Mouse (Mus musculus) lung, embryonic 15.5 days (tissue): ENCODE measurements around the gene Usp35. TPM values are rescaled to one million over a fixed set of nuclear protein-coding genes. Genes with fewer than 3 reads are reported as not detected.

ENCODE experiments used
- ATAC-seq: fragments of 200-750 bp; cut with Nextera tagmentation; 2 replicates; pipeline ENCODE4 v1.8.0; 2017; ENCODE audit warnings: moderate number of reproducible peaks, borderline replicate concordance; ENCODE audit not compliant: low FRiP score, low TSS enrichment; ENCODE audit errors: extremely low read depth
- H3K27ac ChIP-seq: fragments of 300-500 bp; sonication (generic); 2 replicates; pipeline ENCODE4 v1.5.1; 2015; ENCODE audit warnings: moderate library complexity, mild to moderate bottlenecking, inconsistent platforms
- H3K27me3 ChIP-seq: fragments of 300-500 bp; sonication (generic); 2 replicates; pipeline ENCODE4 v1.6.1; 2015; ENCODE audit warnings: inconsistent platforms
- H3K36me3 ChIP-seq: fragments of 300-500 bp; sonication (generic); 2 replicates; pipeline ENCODE4 v1.6.1; 2015; ENCODE audit warnings: inconsistent platforms
- H3K4me1 ChIP-seq: fragments of 300-500 bp; sonication (generic); 2 replicates; pipeline ENCODE4 v1.6.1; 2015; ENCODE audit warnings: inconsistent platforms
- H3K4me2 ChIP-seq: fragments of 300-500 bp; sonication (generic); 2 replicates; pipeline ENCODE4 v1.6.1; 2015; ENCODE audit warnings: inconsistent platforms, mild to moderate bottlenecking, moderate library complexity
- H3K4me3 ChIP-seq: fragments of 300-500 bp; sonication (generic); 2 replicates; pipeline ENCODE4 v1.5.1; 2015; ENCODE audit warnings: mild to moderate bottlenecking, inconsistent platforms
- H3K9ac ChIP-seq: fragments of 300-500 bp; sonication (generic); 2 replicates; pipeline ENCODE4 v1.6.1; 2015; ENCODE audit warnings: inconsistent platforms
- H3K9me3 ChIP-seq: fragments of 300-500 bp; sonication (generic); 2 replicates; pipeline ENCODE4 v1.6.1; 2016; ENCODE audit warnings: inconsistent platforms
- WGBS: fragments of 180-500 bp; shearing (Covaris S2); methylation state at CpG from one replicate; pipeline ENCODE4 v1.1.7; 2015; 5-methylcytosine and 5-hydroxymethylcytosine counted together
- polyA plus RNA-seq: library from polyadenylated mRNA; unstranded; fragments of >200 nt; fragmentation: Nextera tagmentation; extraction: Ambion mirVana; gene quantifications from 2 replicates; pipeline ENCODE4 v1.2.1, GENCODE M21; 2015

Gene Usp35
- polyA plus RNA-seq, 1 experiment from 2014 or later = 1.7 TPM

DNA sequence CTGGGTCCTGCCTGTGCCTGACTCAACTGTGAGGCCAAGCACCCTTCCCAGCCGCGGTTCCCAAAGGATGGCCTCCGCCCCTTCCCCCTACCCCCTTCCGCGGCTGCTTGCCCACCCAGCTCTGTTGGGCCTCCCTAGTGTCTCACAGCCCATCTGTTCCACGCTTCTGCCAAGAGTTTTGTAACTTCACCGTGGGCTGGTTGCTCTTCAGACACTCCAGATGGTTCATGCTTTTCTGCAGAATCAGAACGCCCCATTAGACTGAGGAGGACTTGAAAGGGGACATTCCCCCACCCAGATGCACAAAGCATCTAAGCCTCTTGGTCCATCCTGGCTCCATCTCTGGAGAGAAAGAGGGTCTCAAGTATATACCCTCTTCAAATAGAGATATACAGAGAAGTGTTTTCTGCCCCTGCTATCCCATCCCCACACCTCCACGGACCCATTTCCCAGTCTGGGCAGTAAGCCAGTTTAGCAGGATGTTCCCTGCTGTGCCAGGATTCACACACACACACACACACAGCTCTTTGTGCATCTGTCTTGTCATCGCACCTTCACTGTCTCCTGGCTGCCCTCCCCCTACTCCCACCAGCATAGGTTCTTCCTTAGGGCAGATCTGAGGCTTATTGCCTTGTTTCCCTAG, 13.5 kb upstream of the Usp35 start:
- peaks cover 23% of the 10 kb centered on the region for H3K4me1 ChIP-seq
- peak; percentile 53; the same call in 1 of the 2 replicates for ATAC-seq
- H3K9me3 ChIP-seq = no peaks in the 10 kb centered on the region

DNA sequence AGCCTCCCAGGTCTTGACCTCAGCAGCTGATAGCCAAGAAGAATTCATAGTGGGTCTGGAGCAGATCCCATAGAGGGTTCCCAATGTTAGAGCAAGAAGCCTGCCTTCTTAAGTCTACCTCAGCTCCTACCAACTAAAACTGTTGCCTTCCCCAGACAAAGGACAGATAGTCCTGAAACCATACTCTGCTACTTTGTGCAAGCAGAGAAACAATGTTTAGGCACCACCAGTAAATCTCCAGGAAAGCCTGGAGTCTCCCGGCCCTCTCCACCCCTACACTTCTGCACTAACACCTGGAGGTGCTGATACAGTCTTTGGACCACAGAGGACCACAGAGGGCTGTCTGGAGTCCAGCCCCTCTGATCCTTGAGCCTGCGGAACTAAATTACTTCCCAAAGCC, 12.8 kb upstream of the Usp35 start:
- Histone ChIP-seq H3K36me3 (no peaks in the 10 kb centered on the region; the same call in 1 of the 2 replicates), H3K27me3 (no peaks in the 10 kb centered on the region), H3K4me2 (no peak overlapping the region), H3K4me1 (peaks cover 23% of the 10 kb centered on the region), H3K4me3 (no peak overlapping the region), H3K9ac (no peak overlapping the region), H3K27ac (no peak overlapping the region), H3K9me3 (no peaks in the 10 kb centered on the region)
- ATAC-seq = no peak
- WGBS = 73% methylated on average over 2 of the region's 2 CpGs

More for the DNA sequence above, 13.5 kb upstream of the Usp35 start:
- H3K36me3 ChIP-seq = no peaks in the 10 kb centered on the region; the same call in 1 of the 2 replicates
- no peaks in the 10 kb centered on the region for H3K27me3 ChIP-seq
- no peak overlapping the region for H3K9ac ChIP-seq
- H3K27ac ChIP-seq = no peak overlapping the region
- no peak overlapping the region for H3K4me3 ChIP-seq
- 44% methylated on average over 10 of the region's 10 CpGs for WGBS
- no peak overlapping the region for H3K4me2 ChIP-seq

DNA sequence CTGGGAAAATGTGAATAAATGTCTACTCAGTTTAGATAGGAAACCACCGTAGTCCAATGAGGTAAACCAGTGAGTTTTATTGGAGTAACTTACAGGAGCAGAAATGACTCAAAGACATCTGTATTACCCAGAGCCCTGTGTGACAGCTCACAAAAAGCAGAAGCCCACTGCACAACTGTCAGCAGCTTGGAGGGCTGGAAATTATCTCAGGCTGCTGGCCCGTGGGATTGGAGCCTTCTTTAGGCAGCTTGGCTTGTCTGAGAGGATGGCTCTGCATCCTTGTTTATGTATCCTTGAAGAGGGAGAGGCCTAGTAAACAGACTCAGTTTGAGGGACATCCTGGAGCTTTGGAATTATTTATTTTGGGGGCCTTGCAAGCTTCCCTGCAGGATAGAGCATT, 11.1 kb upstream of the Usp35 start:
- ATAC-seq = no peak
- no peak overlapping the region for H3K4me3 ChIP-seq

DNA sequence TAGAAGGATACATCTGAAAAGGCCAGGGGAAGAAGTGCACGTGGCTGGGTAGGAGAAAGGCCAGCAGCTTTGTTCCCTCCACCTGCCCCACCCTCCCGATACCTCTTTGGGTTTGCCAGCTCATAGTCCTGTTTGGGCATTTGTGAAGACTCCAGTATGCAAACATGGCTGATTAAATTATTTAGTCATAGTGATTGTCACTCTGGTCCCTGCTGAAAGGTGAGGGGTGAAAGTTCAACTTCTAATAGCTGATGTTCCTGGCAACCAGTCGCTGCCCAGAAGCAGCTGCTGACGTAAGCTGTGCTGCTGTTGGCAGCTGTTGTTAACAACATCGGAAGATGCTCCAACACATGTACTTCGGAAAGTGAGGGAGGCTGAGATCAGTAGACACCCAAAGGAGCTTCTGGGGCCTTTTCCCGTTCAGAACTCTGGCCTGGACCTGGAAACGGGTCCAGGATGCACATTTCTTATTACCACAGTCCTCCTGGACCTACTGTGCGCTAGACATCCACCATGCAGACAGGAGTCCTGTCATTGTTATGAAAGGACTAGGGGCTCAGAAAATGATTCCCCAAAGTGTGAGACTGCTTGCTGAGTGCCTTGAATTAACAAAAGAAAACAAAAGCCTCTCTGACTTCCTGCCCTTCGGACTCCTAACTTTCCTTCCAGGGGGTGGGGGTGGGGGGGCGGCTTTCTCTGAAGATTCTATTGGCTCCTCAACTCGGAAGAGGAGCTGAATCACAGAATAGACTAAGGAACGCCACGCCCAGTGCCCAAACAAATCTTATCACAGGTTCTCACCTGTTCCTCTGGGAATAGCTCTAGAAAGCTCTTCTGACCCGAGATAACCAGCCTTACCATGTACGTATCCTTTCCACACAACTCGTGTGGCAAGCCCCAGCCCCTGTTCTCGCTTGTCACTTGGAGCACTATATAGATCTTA, 9.4 kb upstream of the Usp35 start:
- peaks cover 20% of the 10 kb centered on the region for H3K4me1 ChIP-seq
- WGBS = 48% methylated on average over 18 of the region's 18 CpGs
- no peak overlapping the region for H3K4me2 ChIP-seq
- H3K9ac ChIP-seq = no peak overlapping the region
- no peaks in the 10 kb centered on the region for H3K27me3 ChIP-seq
- no peak for ATAC-seq
- H3K27ac ChIP-seq = no peak overlapping the region
- no peaks in the 10 kb centered on the region for H3K36me3 ChIP-seq
- no peak overlapping the region for H3K4me3 ChIP-seq
- no peaks in the 10 kb centered on the region for H3K9me3 ChIP-seq

More for the DNA sequence above, 11.1 kb upstream of the Usp35 start:
- WGBS = 53% methylated on average over 2 of the region's 2 CpGs
- H3K4me1 ChIP-seq = peaks cover 23% of the 10 kb centered on the region
- no peaks in the 10 kb centered on the region for H3K36me3 ChIP-seq
- no peaks in the 10 kb centered on the region for H3K9me3 ChIP-seq
- H3K4me2 ChIP-seq = no peak overlapping the region
- H3K9ac ChIP-seq = no peak overlapping the region
- H3K27ac ChIP-seq = no peak overlapping the region
- no peaks in the 10 kb centered on the region for H3K27me3 ChIP-seq

DNA sequence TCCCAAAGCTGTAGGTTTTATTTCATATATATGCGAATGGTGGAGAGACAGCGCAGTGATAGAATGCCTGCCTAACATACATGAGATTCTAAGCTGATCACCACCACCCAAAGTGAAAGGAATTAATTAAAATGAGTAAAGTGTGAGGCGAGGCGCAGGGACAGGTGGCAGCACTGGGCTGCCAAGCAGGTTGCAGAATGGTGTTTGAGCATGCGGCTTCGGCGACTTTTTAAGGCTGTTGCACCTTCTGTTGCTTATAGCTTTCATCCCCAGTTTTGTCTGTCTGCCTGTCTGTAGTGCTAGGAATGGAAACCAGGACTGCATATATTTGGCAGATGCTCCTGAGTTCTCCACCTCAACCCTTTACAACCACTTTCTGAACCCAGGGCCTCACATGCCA, 7.8 kb upstream of the Usp35 start:
- Histone ChIP-seq H3K9me3 (no peaks in the 10 kb centered on the region), H3K36me3 (no peaks in the 10 kb centered on the region), H3K9ac (no peak overlapping the region), H3K4me3 (no peak overlapping the region), H3K27me3 (no peaks in the 10 kb centered on the region), H3K27ac (no peak overlapping the region), H3K4me1 (peaks cover 4% of the 10 kb centered on the region), H3K4me2 (no peak overlapping the region)
- 89% methylated on average over 7 of the region's 7 CpGs for WGBS
- no peak for ATAC-seq

DNA sequence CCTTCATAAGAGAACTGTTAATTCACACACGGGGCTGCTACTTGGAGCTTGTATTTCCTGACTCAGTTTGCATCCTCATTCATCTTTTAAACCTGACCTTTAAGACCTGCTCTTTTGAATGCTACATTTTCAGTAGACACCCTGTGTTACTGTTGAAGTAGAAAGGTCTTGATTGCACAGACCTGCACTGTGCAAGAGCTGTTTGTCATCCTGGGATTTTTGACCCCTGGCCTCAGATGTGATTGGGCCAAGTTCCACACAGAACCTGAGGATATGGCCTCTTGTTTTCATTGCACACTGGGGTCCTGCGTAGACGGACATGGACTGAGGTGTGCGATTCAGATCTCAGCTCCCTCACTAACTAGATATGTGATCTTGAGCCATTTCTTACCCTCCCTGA, 6.8 kb upstream of the Usp35 start:
- ATAC-seq = no peak
- Histone ChIP-seq H3K4me2 (no peak overlapping the region), H3K4me1 (peaks cover 4% of the 10 kb centered on the region; the same call in 1 of the 2 replicates), H3K27me3 (no peaks in the 10 kb centered on the region), H3K36me3 (no peaks in the 10 kb centered on the region), H3K9me3 (no peaks in the 10 kb centered on the region), H3K9ac (no peak overlapping the region), H3K27ac (no peak overlapping the region), H3K4me3 (no peak overlapping the region)
- 76% methylated on average over 4 of the region's 4 CpGs for WGBS

DNA sequence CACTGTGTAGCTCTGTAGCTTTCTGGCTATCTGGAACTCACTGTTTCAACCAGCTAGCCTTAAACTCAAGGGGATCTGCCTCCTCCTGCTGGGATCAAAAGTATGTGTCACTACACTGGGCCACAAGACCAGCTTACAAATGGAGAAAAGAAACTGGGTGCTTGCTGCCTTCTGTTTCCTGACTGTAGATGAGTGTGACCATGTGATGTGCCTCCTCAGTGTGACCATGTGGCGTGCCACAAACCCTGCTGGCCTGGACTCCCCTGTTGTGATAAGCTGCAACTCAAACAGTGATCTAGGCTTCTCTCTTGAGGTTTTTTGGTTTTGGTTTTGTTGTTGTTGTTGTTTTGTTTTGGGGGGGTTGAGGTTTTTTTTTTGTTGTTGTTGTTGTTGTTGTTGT, 4.9 kb upstream of the Usp35 start:
- no peaks in the 10 kb centered on the region for H3K27me3 ChIP-seq
- no peak overlapping the region for H3K4me3 ChIP-seq
- no peak for ATAC-seq
- H3K4me2 ChIP-seq = no peak overlapping the region
- no peak overlapping the region for H3K9ac ChIP-seq
- no peaks in the 10 kb centered on the region for H3K9me3 ChIP-seq
- peaks cover 13% of the 10 kb centered on the region for H3K4me1 ChIP-seq
- 72% methylated on average over 1 of the region's 1 CpGs for WGBS
- H3K36me3 ChIP-seq = no peaks in the 10 kb centered on the region
- no peak overlapping the region for H3K27ac ChIP-seq

DNA sequence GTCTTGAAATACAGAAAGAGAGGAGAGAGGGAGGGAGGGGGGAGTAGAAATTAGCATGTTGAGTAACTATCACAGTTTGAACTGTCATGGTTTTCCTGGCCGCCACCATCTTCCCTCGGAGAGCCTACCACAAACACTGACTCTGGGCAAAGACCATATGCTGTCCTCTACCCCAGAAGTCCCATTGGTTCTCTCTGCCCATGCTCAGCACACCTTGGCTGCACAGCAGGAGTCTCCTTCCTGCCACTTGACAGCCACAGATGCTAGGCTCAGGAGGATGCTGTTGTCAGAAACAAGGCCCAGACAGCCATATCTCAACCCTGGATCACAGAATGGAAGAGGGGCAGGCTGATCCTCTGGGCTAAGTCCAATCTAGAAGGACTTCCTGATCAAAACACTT, 2.6 kb upstream of the Usp35 start:
- WGBS = 80% methylated on average over 2 of the region's 2 CpGs
- no peak overlapping the region for H3K4me3 ChIP-seq
- H3K36me3 ChIP-seq = no peaks in the 10 kb centered on the region
- H3K4me1 ChIP-seq = peaks cover 17% of the 10 kb centered on the region
- no peak overlapping the region for H3K4me2 ChIP-seq
- H3K9me3 ChIP-seq = no peaks in the 10 kb centered on the region
- no peak for ATAC-seq
- H3K27ac ChIP-seq = no peak overlapping the region
- no peak overlapping the region for H3K9ac ChIP-seq
- no peaks in the 10 kb centered on the region for H3K27me3 ChIP-seq

DNA sequence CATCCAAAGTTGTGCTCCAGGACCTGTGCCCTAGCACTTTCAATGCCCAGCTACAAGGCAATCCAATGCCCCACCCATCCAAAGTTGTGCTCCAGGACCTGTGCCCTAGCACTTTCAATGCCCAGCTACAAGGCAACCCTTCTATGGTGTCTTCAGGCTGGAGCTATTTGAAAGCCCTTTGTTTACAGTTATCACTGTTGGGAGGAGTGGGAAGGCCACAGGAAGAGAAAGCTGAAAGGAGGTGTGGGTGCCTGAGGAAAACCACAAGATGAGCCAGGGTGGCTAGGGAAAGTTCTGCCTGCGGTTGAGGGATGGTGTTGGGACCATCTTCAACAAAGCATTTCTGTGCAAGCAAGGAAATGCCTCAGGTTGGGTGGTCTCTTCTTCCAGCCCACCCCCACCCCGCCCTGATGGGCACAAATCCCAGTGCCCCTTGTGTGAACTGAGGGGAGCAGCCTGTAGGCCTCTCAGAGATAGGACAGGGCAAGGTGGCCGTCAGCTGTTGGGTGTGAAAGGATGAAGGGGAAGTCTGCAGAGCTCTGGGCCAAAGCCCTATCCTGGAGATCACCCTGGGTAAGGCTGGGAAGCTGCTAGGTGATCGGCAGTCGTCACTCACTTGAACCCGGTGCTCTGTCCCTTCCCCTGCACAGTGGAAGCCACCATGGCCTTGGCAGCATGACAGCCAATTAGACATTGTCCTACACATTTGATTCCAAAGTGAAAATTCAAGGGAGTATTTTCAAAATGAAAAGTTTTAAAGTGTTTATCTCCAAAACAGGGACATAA, 1.5 kb upstream of the Usp35 start:
- H3K36me3 ChIP-seq = no peaks in the 10 kb centered on the region
- H3K4me2 ChIP-seq = peak overlapping the region; percentile 69
- ATAC-seq = no peak
- H3K27me3 ChIP-seq = no peaks in the 10 kb centered on the region
- 66% methylated on average over 6 of the region's 6 CpGs for WGBS
- peak overlapping the region; percentile 98 for H3K4me3 ChIP-seq
- no peak overlapping the region for H3K9ac ChIP-seq
- peaks cover 17% of the 10 kb centered on the region for H3K4me1 ChIP-seq
- no peaks in the 10 kb centered on the region for H3K9me3 ChIP-seq
- no peak overlapping the region for H3K27ac ChIP-seq

DNA sequence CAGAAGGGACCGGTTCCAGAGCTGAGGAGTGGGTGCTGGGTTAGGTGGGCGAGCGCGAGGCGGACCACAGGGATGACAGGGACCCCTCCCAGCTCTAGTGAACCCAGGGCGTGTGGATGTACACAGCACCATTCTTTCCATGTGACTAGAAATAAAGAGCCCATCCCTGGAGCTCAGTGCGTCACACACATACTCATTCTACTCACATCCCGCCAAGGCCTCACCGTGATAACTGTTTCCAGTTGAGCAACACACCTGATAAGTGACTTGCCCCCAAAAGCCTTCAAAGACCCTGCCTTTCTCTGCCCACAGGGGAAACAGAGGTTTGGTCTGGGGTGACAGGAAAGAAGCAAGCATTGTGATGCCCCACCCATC, 834 bp upstream of the Usp35 start:
- Histone ChIP-seq H3K4me3 (peak overlapping the region; percentile 98), H3K9ac (peak overlapping the region; percentile 72), H3K27me3 (no peaks in the 10 kb centered on the region), H3K4me1 (peaks cover 17% of the 10 kb centered on the region), H3K9me3 (no peaks in the 10 kb centered on the region), H3K36me3 (no peaks in the 10 kb centered on the region), H3K27ac (no peak overlapping the region), H3K4me2 (peak overlapping the region; percentile 69)
- 6% methylated on average over 9 of the region's 9 CpGs for WGBS
- ATAC-seq = no peak

DNA sequence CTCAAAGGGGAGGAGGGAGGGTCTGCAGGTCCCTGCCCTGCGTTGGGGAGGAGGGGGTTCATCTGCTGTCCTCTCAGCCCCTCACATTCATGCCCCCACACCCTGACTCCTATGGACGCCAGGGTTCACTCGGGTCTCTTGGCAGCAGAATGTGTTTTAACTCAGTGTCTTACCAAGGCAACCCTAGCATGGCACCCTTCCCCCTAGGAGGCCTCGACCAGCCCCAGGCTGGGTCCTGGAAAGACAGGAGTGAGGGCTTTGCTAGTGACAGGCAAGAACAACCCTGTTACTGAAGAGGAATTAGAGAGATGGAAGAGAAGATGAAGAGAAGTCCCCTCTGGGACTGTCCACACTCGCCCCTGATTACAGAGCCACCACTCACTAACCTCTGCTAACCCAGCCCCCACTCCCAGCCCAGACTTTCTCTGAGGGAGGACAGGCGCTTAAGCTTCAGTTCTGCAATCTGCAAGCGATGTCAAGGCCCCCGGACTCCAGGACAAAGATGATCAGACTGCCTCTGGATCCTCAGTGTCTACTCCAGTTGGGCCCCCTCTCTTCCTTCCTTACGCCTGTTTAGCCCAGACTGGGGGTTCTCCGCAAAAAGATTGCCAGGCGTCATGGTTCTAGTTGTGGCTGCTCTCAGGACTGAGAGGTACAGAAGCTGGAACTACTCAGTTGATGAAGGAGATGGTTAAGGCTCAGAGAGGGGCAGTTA, 732 bp downstream of the Usp35 start:
- Histone ChIP-seq H3K9ac (peak overlapping the region; percentile 43), H3K27me3 (peaks cover 15% of the 10 kb centered on the region), H3K36me3 (no peaks in the 10 kb centered on the region), H3K4me3 (peak overlapping the region; percentile 98), H3K4me2 (peak overlapping the region; percentile 70), H3K9me3 (no peaks in the 10 kb centered on the region), H3K4me1 (peaks cover 17% of the 10 kb centered on the region), H3K27ac (no peak overlapping the region)
- ATAC-seq = no peak
- 60% methylated on average over 11 of the region's 11 CpGs for WGBS
